Mouse (Mus musculus) CH12.LX (cell line): ENCODE measurements around the gene Lpin1. TPM values are rescaled to one million over a fixed set of nuclear protein-coding genes. Genes with fewer than 3 reads are reported as not detected.

ENCODE experiments used
- DNase-seq: peaks from one replicate; pipeline ENCODE4 v3.0.0-alpha.2; 2013; ENCODE audit errors: extremely low read depth
- H3K27ac ChIP-seq: 2 replicates; pipeline ENCODE4 v1.5.1; 2012; ENCODE audit warnings: low read depth, mild to moderate bottlenecking, control low read depth, moderate library complexity; ENCODE audit not compliant: insufficient read depth
- H3K27me3 ChIP-seq: replicated peaks from 2 replicates; pipeline ENCODE3; 2012; ENCODE audit warnings: inconsistent platforms
- H3K36me3 ChIP-seq, 2 experiments: replicated peaks in 1 of 2; 2 replicates each; pipeline versions ENCODE3 to v1.6.1; 2012; ENCODE audit warnings: inconsistent platforms in 1 of 2, low read length in 1 of 2, mild to moderate bottlenecking in 1 of 2, mixed read lengths in 1 of 2, moderate library complexity in 1 of 2; ENCODE audit not compliant: control insufficient read depth in 1 of 2, insufficient read depth in 1 of 2
- H3K4me1 ChIP-seq, 2 experiments: 2 replicates each; pipeline ENCODE4 v1.6.1; 2012; ENCODE audit warnings: inconsistent platforms in 1 of 2, moderate library complexity in 1 of 2; ENCODE audit not compliant: insufficient read depth in 2 of 2, control insufficient read depth in 1 of 2
- H3K4me2 ChIP-seq: 2 replicates; pipeline ENCODE4 v1.6.1; 2012; ENCODE audit warnings: low read depth, mild to moderate bottlenecking, control low read depth; ENCODE audit not compliant: poor library complexity, insufficient read depth, severe bottlenecking
- H3K4me3 ChIP-seq, 3 experiments: fragments of 150-350 bp in 1 of 3; sonication (generic) in 1 of 3; replicated peaks in 1 of 3; 2 replicates each; pipeline versions ENCODE3 to v1.5.1; 2011 to 2012; ENCODE audit warnings: low read depth in 2 of 3, low read length in 2 of 3, mild to moderate bottlenecking in 2 of 3, moderate library complexity in 2 of 3, control low read depth in 1 of 3, improper control_type of control experiment in 1 of 3, inconsistent platforms in 1 of 3, mixed read lengths in 1 of 3; ENCODE audit not compliant: poor library complexity in 1 of 3
- H3K79me2 ChIP-seq: replicated peaks from 2 replicates; pipeline ENCODE4 v1.6.1; 2012; ENCODE audit warnings: mild to moderate bottlenecking, moderate library complexity; ENCODE audit not compliant: control insufficient read depth, poor library complexity, insufficient read depth, severe bottlenecking; ENCODE audit errors: extremely low read depth
- H3K9ac ChIP-seq: 2 replicates; pipeline ENCODE4 v1.6.1; 2012; ENCODE audit warnings: low read depth, mild to moderate bottlenecking, control low read depth, moderate library complexity; ENCODE audit not compliant: insufficient read depth
- H3K9me3 ChIP-seq: replicated peaks from 2 replicates; pipeline ENCODE3; 2012; ENCODE audit warnings: low read length, inconsistent platforms, mixed read lengths
- BHLHE40 ChIP-seq: IDR thresholded peaks from 2 replicates; pipeline ENCODE4 v1.6.1; 2011; ENCODE audit warnings: mild to moderate bottlenecking, low read depth, low read length, improper control_type of control experiment
- CTCF ChIP-seq, 2 experiments: IDR thresholded peaks in 1 of 2; conservative IDR thresholded peaks in 1 of 2; 2 replicates each; pipeline ENCODE4 v1.5.1; 2011 to 2012; ENCODE audit warnings: low read depth in 2 of 2, low read length in 2 of 2, improper control_type of control experiment in 1 of 2, inconsistent platforms in 1 of 2, mild to moderate bottlenecking in 1 of 2, moderate library complexity in 1 of 2
- E2F4 ChIP-seq: IDR thresholded peaks from 2 replicates; pipeline ENCODE4 v1.6.1; 2011; ENCODE audit warnings: low read depth, low read length, improper control_type of control experiment; ENCODE audit not compliant: insufficient replicate concordance
- ELF1 ChIP-seq: IDR thresholded peaks from 2 replicates; pipeline ENCODE4 v1.6.1; 2014; ENCODE audit warnings: low read depth, mild to moderate bottlenecking, inconsistent platforms, low read length, improper control_type of control experiment
- EP300 ChIP-seq: IDR thresholded peaks from 2 replicates; pipeline ENCODE4 v1.6.1; 2011; ENCODE audit warnings: low read length, improper control_type of control experiment
- ETS1 ChIP-seq: conservative IDR thresholded peaks from 2 replicates; pipeline ENCODE4 v1.6.1; 2012; ENCODE audit warnings: low read depth, mild to moderate bottlenecking, inconsistent platforms, low read length, improper control_type of control experiment, moderate library complexity
- GABPA ChIP-seq: IDR thresholded peaks from 2 replicates; pipeline ENCODE4 v1.6.1; 2012; ENCODE audit warnings: low read depth, low read length, improper control_type of control experiment, inconsistent platforms; ENCODE audit not compliant: insufficient replicate concordance
- KAT2A ChIP-seq: IDR thresholded peaks from 2 replicates; pipeline ENCODE4 v1.6.1; 2012; ENCODE audit warnings: low read length, improper control_type of control experiment, inconsistent platforms; ENCODE audit not compliant: insufficient replicate concordance
- MAFK ChIP-seq: IDR thresholded peaks from 2 replicates; pipeline ENCODE4 v1.6.1; 2011; ENCODE audit warnings: low read length, improper control_type of control experiment; ENCODE audit not compliant: insufficient replicate concordance
- MAZ ChIP-seq: IDR thresholded peaks from 2 replicates; pipeline ENCODE4 v1.6.1; 2012; ENCODE audit warnings: low read depth, mild to moderate bottlenecking, inconsistent platforms, low read length, improper control_type of control experiment, moderate library complexity
- MEF2A ChIP-seq: IDR thresholded peaks from 2 replicates; pipeline ENCODE4 v1.6.1; 2014; ENCODE audit warnings: low read depth, mild to moderate bottlenecking, inconsistent platforms, low read length, improper control_type of control experiment, borderline replicate concordance
- MXI1 ChIP-seq: IDR thresholded peaks from 2 replicates; pipeline ENCODE4 v1.6.1; 2011; ENCODE audit warnings: mild to moderate bottlenecking, low read depth, low read length, improper control_type of control experiment
- MYC ChIP-seq: IDR thresholded peaks from 2 replicates; pipeline ENCODE4 v1.6.1; 2011; ENCODE audit warnings: low read depth, mild to moderate bottlenecking, improper control_type of control experiment, low read length
- NELFE ChIP-seq: IDR thresholded peaks from 2 replicates; pipeline ENCODE4 v1.6.1; 2011; ENCODE audit warnings: low read depth, low read length, improper control_type of control experiment
- NRF1 ChIP-seq: IDR thresholded peaks from 2 replicates; pipeline ENCODE4 v1.6.1; 2014; ENCODE audit warnings: low read depth, mild to moderate bottlenecking, inconsistent platforms, low read length, improper control_type of control experiment, moderate library complexity
- PAX5 ChIP-seq: IDR thresholded peaks from 2 replicates; pipeline ENCODE4 v1.6.1; 2012; ENCODE audit warnings: low read length, inconsistent platforms, mixed read lengths
- POLR2A ChIP-seq: IDR thresholded peaks from 2 replicates; pipeline ENCODE4 v1.6.1; 2011; ENCODE audit warnings: low read depth, mild to moderate bottlenecking, improper control_type of control experiment, low read length
- POLR2AphosphoS2 ChIP-seq: IDR thresholded peaks from 2 replicates; pipeline ENCODE4 v1.6.1; 2011; ENCODE audit warnings: low read depth, low read length, improper control_type of control experiment
- RAD21 ChIP-seq: IDR thresholded peaks from 2 replicates; pipeline ENCODE4 v1.6.1; 2011; ENCODE audit warnings: low read depth, mild to moderate bottlenecking, low read length, improper control_type of control experiment, moderate library complexity
- RCOR1 ChIP-seq: conservative IDR thresholded peaks from 2 replicates; pipeline ENCODE4 v1.6.1; 2012; ENCODE audit warnings: low read depth, mild to moderate bottlenecking, inconsistent platforms, low read length, improper control_type of control experiment
- SIN3A ChIP-seq: IDR thresholded peaks from 2 replicates; pipeline ENCODE4 v1.6.1; 2012; ENCODE audit warnings: low read length, improper control_type of control experiment, inconsistent platforms
- TBP ChIP-seq: conservative IDR thresholded peaks from 2 replicates; pipeline ENCODE4 v1.6.1; 2011; ENCODE audit warnings: low read depth, low read length, improper control_type of control experiment
- TCF12 ChIP-seq: IDR thresholded peaks from 2 replicates; pipeline ENCODE4 v1.6.1; 2014; ENCODE audit warnings: low read depth, mild to moderate bottlenecking, inconsistent platforms, low read length, improper control_type of control experiment
- UBTF ChIP-seq: IDR thresholded peaks from 2 replicates; pipeline ENCODE4 v1.6.1; 2012; ENCODE audit warnings: low read depth, mild to moderate bottlenecking, inconsistent platforms, low read length, improper control_type of control experiment, moderate library complexity
- USF1 ChIP-seq: IDR thresholded peaks from 2 replicates; pipeline ENCODE4 v1.6.1; 2014; ENCODE audit warnings: low read depth, mild to moderate bottlenecking, inconsistent platforms, low read length, improper control_type of control experiment
- ZKSCAN1 ChIP-seq: IDR thresholded peaks from 2 replicates; pipeline ENCODE4 v1.6.1; 2012; ENCODE audit warnings: low read depth, inconsistent platforms, low read length, improper control_type of control experiment, borderline replicate concordance
- dilution Hi-C: fragments of 300-500 bp; cut with MboI; formaldehyde crosslinking; loops from 2 replicates; pipeline ENCODE4 v1.14.3; 2020; ENCODE audit warnings: low sequenced_read_pairs; ENCODE audit not compliant: extremely low pct_unique_long_range_greater_than_20kb, extremely low pct_ligation_motif_present
- in situ Hi-C: fragments of 300-500 bp; cut with MboI; formaldehyde crosslinking; loops from 3 replicates; pipeline ENCODE4 v1.14.3; 2019; ENCODE audit warnings: low sequenced_read_pairs, low pct_ligation_motif_present, low pct_unique_long_range_greater_than_20kb, mixed read lengths
- polyA plus RNA-seq: library from polyadenylated mRNA; unstranded; fragments of >175 nt; gene quantifications from 2 replicates; pipeline ENCODE4 v1.2.1, GENCODE M21; 2012; ENCODE audit warnings: low read depth; ENCODE audit not compliant: insufficient read length
- total RNA-seq, 2 experiments: library from RNA; depleted of rRNA; stranded (reverse); fragments of 300-350 nt in 1 of 2; fragments of >200 nt in 1 of 2; gene quantifications; 2 replicates each; pipeline ENCODE4 v1.2.3; 2012 to 2014

Gene Lpin1
- total and polyA plus RNA-seq, 3 experiments, result 6.1 to 7.5 (median 6.7) TPM

DNA sequence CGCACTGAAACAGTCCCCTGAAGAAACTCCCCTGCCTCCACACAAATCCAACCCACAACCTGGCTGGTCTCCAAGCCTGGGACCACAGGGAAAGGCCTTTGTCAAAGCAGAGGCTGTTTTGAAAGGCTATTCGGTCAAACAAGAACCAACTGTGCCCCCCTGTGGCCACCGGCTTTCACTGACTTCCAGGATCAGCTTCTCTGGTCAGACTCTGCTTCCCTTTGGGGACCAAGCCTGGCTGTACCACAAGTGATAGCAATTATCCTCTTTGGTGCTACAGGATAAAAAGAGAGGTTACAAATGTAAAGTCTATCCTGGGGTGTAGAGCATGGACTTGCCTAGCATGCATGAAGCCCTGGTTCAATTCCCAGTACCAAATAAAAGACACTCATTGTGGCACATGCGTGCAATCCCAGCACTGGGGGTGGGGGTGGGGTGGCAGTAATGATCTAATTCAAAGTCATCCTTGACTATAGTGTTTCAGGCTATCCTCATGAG, 77.4 kb downstream of the Lpin1 start (continued):
- TF ChIP-seq MAZ (no peak), USF1 (no peak), CTCF (conservative IDR thresholded peaks at IDR 0.05 in 1 of 2, IDR thresholded peaks at IDR 0.05 in 1 of 2; ENCODE audit: low read depth in 2 of 2, low read length in 2 of 2) (peak; percentile 46 to 90; a peak in 3 of 4 replicates), TCF12 (0 out of 2 replicates have a peak, but pooled peaks have one; percentile 28), MEF2A (peak; percentile 71; the same call in 1 of the 2 replicates), NRF1 (peak; percentile 40; the same call in 1 of the 2 replicates), ETS1 (no peak; the same call in none of the 2 replicates), UBTF (no peak), MXI1 (peak; percentile 40; the same call in 1 of the 2 replicates), NELFE (0 out of 2 replicates have a peak, but pooled peaks have one; percentile 44), RCOR1 (peak; percentile 65; the same call in 1 of the 2 replicates), RAD21 (peak; percentile 95), TBP (no peak), MAFK (no peak), ELF1 (peak; percentile 41; the same call in 1 of the 2 replicates), MYC (peak; percentile 49; the same call in 1 of the 2 replicates), POLR2AphosphoS2 (no peak), PAX5 (no peak), POLR2A (no peak), E2F4 (no peak), BHLHE40 (peak; percentile 51; the same call in 1 of the 2 replicates)

DNA sequence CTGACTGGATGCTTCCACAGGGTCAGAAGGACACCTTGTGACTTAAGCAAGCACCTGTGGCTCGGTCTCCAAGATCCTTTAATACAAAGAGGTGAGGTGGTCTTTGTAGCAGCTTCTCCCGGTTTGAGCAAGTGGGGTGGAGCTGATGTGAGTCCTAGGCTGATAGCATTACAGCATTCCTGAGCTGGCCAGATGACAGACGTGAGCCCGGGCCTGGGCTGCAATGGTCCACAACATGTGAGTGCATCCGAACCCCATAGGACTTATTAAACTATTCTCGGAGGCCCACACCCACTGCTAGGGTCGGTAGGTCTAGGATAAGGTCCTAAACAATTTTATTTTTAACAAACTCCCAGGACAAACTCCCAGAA, 77.9 kb downstream of the Lpin1 start:
- dilution Hi-C loops, result no loop called here
- DNase-seq, result peak; percentile 43
- peak overlapping the region in 2 of 3 experiments; percentile 25 to 34 for H3K4me3 ChIP-seq
- H3K36me3 ChIP-seq, result peaks cover 5 to 20% of the 10 kb centered on the region in 2 experiments
- H3K79me2 ChIP-seq, result no peaks in the 10 kb centered on the region
- in situ Hi-C loops, result loop anchor here (5.0 to 25.0 kb wide), 5 partner anchors 296 to 998 kb away; partner anchors contain the start of gene Trib2
- TF ChIP-seq ETS1 (no peak), SIN3A (no peak), NELFE (no peak), UBTF (no peak), GABPA (no peak), KAT2A (no peak), ZKSCAN1 (no peak), CTCF (conservative IDR thresholded peaks at IDR 0.05 in 1 of 2, IDR thresholded peaks at IDR 0.05 in 1 of 2; ENCODE audit: low read depth in 2 of 2, low read length in 2 of 2) (no peak), USF1 (no peak), TCF12 (no peak), E2F4 (no peak), MEF2A (no peak), EP300 (no peak)
- no peaks in the 10 kb centered on the region for H3K27me3 ChIP-seq
- H3K27ac ChIP-seq, result peak overlapping the region; percentile 70
- H3K9ac ChIP-seq, result peak overlapping the region; percentile 69
- no peaks in the 10 kb centered on the region for H3K9me3 ChIP-seq
- peaks cover 27 to 55% of the 10 kb centered on the region in 2 experiments for H3K4me1 ChIP-seq
- peak overlapping the region; percentile 78 for H3K4me2 ChIP-seq
